Mouse (Mus musculus) left cerebral cortex, adult 18-20 months (tissue): Measurements from ENCODE around the gene Izumo2. TPM values are rescaled to one million over a fixed set of nuclear protein-coding genes. Genes with fewer than 3 reads are reported as not detected.
"Not testable (repeated sequence)": the region's sequence is repeated elsewhere in the genome, so short reads cannot be mapped to it uniquely, and the experiment has no call there.

Experiments used
- DNase-seq, 2 experiments: peaks; one replicate each; pipeline ENCODE4 v3.0.0; 2021 to 2022; ENCODE audit warnings: low spot score in 2 of 2, mixed read lengths in 1 of 2
- total RNA-seq, 2 experiments: library from RNA; stranded (reverse); gene quantifications; 2 replicates each; pipeline ENCODE4 v1.2.3; 2021

The Izumo2 gene
- total RNA-seq, 2 experiments from 2014 or later = not detected

DNA sequence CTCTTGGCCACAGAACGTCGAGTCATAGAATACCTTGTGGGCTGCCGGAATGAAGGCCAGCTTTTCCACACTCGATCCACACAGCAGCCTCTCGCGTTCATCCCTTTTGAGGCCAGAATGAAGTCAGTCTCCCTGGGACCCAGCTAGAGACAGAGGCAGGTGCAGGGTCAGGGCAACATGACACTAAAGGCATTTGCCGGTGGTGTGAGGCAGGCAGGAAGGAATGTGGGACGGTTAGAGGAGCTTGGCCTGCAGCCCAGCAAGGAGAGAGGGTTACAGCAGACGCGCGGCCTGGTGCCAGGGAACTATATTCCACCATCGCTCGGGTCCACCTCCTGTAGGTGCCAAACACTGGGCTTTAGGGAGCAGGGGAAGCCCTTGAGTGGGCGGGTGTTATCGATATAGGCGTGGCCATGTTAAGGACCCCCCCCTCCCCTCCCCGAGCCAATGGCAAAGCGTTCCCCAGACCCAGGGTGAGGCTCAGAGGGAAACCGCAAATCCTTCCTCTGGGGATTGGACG is 11.3 kb upstream of the Izumo2 start:
- DNase-seq = no peak

- DNase-seq = no peak
Measured at GRCm38 (mm10) chr7:44697980-44698379, 10.6 kb upstream of the Izumo2 start.

DNA sequence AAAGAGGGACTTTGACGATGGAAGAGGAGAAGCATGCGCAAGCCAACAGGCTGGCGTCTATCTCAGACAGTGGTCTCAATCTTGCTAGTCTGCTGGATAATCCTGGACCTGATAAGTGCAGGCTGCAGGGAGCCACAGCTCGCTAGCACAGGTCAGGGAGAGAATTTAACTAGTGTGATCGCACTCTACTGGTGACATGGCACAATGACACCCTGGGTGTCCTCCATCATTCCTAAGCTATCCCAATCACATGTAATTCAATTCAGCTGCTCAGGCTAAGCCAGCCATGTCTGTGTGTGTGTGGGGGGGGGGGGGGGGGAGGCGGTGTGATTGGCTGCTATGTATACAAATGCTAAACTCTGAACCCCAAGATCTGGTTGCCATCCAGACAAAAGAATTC is 6.6 kb upstream of the Izumo2 start:
- peak; percentile 25 to 28 for DNase-seq

DNA sequence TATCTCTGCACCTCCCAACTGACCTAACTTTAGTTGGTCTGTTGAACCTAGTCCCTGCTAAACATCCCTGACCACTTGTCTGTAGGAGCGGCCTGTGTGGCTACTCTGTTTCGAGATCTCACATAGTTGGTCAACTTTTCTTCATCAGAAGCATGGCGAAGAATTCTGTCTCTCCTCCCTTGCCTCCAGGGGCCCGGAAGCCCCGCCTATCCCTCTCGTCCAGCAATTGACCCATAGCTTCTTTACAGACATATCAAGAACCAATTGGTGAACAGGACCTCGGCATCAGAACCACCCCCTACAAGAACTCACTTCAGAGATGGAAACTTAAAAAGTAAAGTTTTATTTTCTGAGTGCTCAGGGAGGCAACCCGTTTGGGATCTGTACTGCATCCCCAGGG is 5.6 kb upstream of the Izumo2 start:
- no peak for DNase-seq

- DNase-seq = peak in 1 of 2 experiments; percentile 19
Measured at GRCm38 (mm10) chr7:44704363-44704762, 4.2 kb upstream of the Izumo2 start.

DNA sequence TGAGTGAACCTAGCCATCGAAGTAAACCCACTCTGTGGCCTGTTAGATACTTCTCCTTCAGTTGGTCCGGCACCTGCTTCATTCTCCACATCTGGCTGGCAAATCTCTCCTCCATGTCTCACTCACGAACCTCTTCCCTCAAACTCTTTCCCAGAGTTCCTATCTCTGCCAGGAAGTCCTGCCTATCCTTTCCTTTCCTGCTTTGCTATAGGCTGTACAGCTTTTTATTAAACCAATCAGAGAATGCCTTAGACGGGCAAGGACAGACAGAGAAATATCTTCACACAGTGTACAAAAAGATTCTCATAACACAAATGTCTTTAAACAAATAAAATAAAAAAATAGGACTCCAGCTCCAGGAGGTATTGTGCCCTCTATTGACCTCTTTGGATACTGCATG is 3.5 kb upstream of the Izumo2 start:
- DNase-seq = no peak

- no peak for DNase-seq
Measured at GRCm38 (mm10) chr7:44706322-44706721, 2.2 kb upstream of the Izumo2 start.

DNA sequence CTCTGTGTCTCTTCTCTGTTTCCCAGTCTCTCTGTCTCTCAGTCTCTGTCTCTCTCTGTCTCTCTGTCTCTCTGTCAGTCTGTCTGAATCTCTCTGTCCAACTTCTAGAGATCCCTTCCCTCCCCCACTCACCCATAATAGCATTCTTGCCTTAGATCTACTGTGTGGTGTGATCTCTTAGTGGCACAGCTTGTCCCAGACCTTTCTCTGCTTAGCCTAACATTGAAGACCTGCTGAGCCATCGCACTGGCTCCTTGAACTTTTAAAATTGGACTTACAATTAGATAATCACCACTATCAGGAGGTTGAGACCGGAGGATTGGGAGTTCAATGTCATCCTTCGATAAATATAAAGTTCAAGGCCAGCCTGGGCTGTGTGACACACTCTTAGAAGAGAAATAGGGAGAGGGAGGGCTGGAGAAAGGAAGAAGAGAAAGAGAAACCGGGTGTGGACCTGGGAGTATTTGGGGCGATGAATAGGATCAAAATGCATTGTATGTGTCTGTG is 1.3 kb upstream of the Izumo2 start:
- no peak for DNase-seq

DNA sequence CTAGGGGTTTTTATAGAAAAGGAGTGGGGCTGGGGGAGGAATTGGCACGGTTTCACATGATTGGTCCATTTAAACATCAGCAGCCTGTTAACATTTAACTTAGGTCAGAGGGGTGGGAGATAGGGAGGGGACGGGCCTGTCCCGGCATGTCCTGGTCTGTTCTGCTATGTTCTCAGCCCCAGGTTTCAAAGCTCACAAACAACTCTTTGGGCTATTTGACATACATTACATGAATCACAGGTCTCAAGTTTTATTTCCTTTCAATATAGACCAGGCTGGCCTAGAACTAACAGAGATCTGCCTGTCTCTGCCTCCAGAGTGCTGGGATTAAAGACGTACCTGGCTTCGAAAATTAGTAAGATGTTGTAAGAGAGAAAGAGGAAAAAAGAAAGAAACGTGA is 449 bp upstream of the Izumo2 start:
- DNase-seq = not testable (repeated sequence)

GRCm38 (mm10) chr7:44709881-44710280 is 1.3 kb downstream of the Izumo2 start:
- DNase-seq = no peak

- no peak for DNase-seq
Measured at GRCm38 (mm10) chr7:44722058-44722457, 13.5 kb downstream of the Izumo2 start.

GRCm38 (mm10) chr7:44724316-44724715 is 15.8 kb downstream of the Izumo2 start:
- DNase-seq = no peak

DNA sequence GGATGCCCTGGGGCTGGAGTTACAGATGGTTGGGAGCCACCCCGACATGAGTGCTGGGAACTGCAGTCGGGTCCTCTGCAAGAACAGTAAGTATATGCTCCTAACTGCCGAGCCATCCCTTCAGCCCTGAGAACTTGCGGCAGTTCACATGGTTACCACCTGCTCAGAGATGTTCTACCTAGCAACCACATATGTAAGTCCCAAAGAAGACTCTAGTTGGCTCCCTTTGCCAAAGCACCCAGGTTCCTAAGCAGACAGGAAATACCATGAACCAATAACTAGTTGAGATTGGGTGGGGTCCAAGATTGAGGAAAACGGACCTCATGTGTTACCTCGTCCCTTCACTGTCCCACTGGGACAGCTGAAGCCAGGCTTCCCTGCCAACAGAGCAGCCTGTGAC is 17.8 kb downstream of the Izumo2 start:
- DNase-seq = no peak

- no peak for DNase-seq
Measured at GRCm38 (mm10) chr7:44727151-44727550, 18.6 kb downstream of the Izumo2 start.

- no peak for DNase-seq
Measured at GRCm38 (mm10) chr7:44728082-44728975, 19.8 kb downstream of the Izumo2 start.

DNA sequence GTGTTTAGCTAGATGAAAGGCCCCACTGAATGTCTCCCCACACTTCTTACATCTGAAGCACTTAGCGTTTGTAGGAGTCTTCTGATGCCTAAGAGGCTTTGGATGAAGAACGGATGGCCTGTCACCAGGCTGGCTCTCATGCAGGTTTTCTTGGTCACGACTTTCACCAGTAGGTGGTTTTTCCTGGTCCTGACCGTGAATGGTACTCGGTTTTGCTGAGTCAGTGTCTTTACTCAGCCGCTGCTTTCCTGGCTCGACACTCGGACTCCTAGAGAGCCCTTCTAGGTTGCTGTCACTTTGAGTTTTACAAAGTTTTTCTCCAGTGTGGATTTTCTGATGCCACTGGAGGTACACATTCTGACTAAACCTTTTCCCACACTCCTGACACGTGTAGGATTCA is 25.2 kb downstream of the Izumo2 start:
- DNase-seq = no peak

GRCm38 (mm10) chr7:44741361-44741760 is 32.8 kb downstream of the Izumo2 start:
- DNase-seq = no peak

DNA sequence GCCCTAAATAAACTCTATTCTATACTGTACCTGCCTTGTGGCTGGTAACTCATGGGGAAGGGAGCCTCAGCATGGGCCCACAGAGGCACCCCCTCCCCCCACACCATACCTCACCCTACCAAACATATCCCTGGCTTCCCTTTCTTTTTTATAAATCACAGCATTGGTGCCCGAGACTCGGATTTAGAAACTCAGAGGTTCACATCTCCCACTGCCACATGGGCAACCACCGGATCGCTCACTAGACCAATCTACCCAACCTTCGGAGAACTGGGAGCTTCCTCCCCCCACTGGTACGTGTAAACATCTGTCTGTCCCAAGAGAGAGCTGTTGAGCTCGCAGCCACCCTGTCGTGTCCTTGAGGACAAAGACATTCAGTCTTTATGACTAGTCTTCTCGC is 35.7 kb downstream of the Izumo2 start:
- no peak for DNase-seq

- peak; percentile 76 to 82 for DNase-seq
Measured at GRCm38 (mm10) chr7:44745076-44745475, 36.5 kb downstream of the Izumo2 start.

GRCm38 (mm10) chr7:44747115-44747514 is 38.6 kb downstream of the Izumo2 start:
- no peak for DNase-seq

DNA sequence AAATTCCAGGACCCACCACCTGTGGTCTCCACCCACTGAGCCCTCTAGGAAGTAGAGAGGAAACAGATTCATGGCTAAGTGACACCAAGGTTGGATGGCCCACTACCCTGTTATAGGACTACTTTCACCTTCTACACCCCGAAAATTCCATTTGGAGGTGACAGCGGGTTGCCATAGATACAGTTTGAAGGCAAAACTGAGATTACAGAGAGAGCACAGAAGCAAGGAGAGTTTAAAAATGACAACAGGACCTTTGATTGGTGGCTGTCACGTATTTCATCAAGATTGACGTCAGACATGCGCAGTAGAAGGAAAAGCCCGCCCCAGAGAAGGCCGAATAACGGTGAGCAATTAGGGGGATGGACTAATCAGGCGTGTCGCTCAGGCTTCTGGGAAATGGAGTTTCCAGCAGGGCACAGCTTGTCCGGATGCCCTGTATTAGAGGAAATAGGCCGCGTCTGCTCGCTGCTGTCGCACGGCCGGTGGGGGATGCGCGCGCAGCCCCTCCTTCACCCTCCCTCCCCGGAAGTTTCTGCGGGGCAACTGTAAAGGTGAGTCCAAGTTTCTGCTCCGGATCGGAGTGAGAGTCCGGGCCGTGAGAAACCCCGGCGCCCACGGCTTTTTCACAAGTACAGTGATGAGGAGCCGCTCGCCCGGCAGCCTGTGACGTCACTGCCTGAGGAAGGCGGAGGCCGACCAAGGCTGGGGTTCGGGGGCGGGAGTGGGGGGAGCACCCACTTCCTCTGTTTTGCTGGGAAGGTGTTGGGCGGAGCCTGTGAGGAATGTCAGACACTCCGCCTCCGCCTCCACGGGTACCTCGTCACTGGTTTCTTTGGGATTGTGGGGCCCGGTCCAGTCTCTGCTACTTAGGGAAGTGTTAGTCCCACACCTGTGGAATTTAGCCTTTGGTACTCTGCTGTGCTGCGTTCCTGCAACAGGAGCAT is 39.8 kb downstream of the Izumo2 start, which contains the start of gene Vrk3:
Gene Vrk3 (plus strand): TSS at position 313 of the 944 bp plus-strand sequence.
- peak; percentile 85 to 90 for DNase-seq
